Mouse (Mus musculus): ENCODE results near the gene Nup107.

- TF ChIP-seq CTCF (IDR thresholded peaks at IDR 0.05 in 2 of 3, conservative IDR thresholded peaks at IDR 0.05 in 1 of 3; ENCODE audit: control insufficient read depth in 1 of 3, insufficient read depth in 1 of 3, low read depth in 2 of 3, low read length in 3 of 3, poor library complexity in 1 of 3, severe bottlenecking in 1 of 3) (no peak), KAT2A (conservative IDR thresholded peaks at IDR 0.05; ENCODE audit: low read depth, low read length) (no peak), MXI1 (IDR thresholded peaks at IDR 0.05; ENCODE audit: low read depth, low read length) (no peak), NELFE (IDR thresholded peaks at IDR 0.05; ENCODE audit: low read depth, low read length) (no peak)
Observed at GRCm38 (mm10) chr10:117824139-117824538, 31.6 kb upstream of the Nup107 start.
